Mouse (Mus musculus) E14TG2a.4 (cell line): ENCODE data around the gene Ankrd28.

Experiments
- H3K27me3 ChIP-seq: 2 replicates; pipeline ENCODE4 v1.6.1; 2014; ENCODE audit warnings: low read length, control low read depth; ENCODE audit not compliant: insufficient read depth
- H3K36me3 ChIP-seq: 2 replicates; pipeline ENCODE4 v1.6.1; 2014; ENCODE audit warnings: low read length, control low read depth; ENCODE audit not compliant: insufficient read depth
- H3K4me1 ChIP-seq: replicated peaks from 2 replicates; pipeline ENCODE4 v1.6.1; 2014; ENCODE audit warnings: low read depth, low read length, control low read depth
- H3K4me3 ChIP-seq: replicated peaks from 2 replicates; pipeline ENCODE4 v1.5.1; 2014; ENCODE audit warnings: mild to moderate bottlenecking, low read length
- H3K9me3 ChIP-seq: 2 replicates; pipeline ENCODE4 v1.6.1; 2014; ENCODE audit warnings: low read length, control low read depth
- CTCF ChIP-seq: conservative IDR thresholded peaks from 2 replicates; pipeline ENCODE4 v1.5.1; 2014; ENCODE audit warnings: low read length
- NANOG ChIP-seq: IDR thresholded peaks from 2 replicates; pipeline ENCODE4 v1.6.1; 2014; ENCODE audit warnings: borderline replicate concordance, low read length, mixed read lengths
- POU5F1 ChIP-seq: IDR thresholded peaks from 2 replicates; pipeline ENCODE4 v1.6.1; 2014; ENCODE audit warnings: low read length, borderline replicate concordance

Ankrd28 gene

DNA sequence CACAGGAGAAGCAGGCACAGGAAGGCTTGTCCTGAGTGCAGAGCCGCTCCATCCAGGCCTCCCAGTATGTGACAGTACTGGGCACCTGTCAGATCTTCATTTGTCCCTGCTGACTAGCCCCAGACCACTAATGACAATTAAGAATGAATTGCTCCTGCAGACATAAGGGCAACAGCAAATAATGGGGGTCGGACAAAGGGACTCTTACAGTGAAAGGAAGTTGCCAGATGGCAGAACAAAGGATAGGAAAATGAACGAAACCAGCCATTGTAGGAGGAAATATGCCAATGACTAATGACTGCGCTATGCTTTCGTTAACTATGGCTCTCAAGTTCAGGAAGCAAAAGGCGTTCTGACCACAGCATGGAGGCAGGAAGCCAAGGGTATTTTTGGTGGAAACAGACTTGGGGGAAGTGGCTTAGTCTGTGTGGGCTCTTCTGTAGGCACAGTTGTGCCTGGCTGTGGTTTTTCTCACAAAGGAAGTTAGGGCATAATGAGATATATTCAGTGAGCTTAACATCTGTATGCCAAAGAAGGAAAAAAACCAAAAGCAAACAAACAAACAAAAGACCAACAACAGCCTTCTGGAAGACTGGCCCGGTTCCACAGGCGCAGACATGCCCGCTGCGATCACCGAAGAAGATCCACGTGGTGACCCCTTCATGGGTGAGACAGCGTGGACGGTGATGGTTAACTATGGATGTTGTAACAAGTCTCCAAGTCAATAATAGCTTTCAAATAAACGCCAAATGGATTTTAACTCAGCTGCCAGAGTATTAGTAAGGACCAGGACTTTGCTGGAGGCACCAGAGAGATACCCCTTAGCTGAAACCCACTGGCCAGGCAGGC, 160.6 kb downstream of the Ankrd28 start:
- Histone ChIP-seq H3K27me3 (no peaks in the 10 kb centered on the region; the same call in 1 of the 2 replicates), H3K4me3 (peak overlapping the region; percentile 37; the same call in 1 of the 2 replicates), H3K9me3 (no peaks in the 10 kb centered on the region), H3K36me3 (0 out of 2 replicates have a peak, but pooled peaks cover 2% of the 10 kb centered on the region), H3K4me1 (peaks cover 63% of the 10 kb centered on the region)
- TF ChIP-seq POU5F1 = no peak
- TF ChIP-seq CTCF = no peak
- TF ChIP-seq NANOG = no peak

DNA sequence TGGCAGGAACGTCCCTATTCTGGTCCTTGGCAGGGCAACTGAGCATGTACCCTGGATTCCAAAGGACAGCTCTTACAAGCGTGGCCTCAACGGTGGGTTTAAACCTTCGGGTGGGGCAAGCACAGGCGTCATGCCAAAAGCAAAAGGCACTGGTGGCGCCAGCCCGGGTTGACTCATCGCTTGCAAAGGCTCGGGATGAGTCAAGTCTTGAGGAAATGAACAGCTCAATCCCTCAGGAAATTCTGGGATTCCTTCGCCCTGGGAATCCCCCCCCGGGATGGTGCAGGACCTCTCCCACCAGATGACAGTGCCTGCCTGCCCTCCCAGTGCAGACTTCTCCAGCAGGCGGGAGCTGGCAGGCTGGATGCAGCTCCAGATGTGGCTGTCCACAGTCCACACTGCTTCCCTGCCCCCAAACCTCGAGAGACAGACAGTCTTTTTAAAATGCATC, 161.3 kb downstream of the Ankrd28 start:
- TF ChIP-seq CTCF = no peak
- TF ChIP-seq NANOG = no peak
- TF ChIP-seq POU5F1 = no peak

DNA sequence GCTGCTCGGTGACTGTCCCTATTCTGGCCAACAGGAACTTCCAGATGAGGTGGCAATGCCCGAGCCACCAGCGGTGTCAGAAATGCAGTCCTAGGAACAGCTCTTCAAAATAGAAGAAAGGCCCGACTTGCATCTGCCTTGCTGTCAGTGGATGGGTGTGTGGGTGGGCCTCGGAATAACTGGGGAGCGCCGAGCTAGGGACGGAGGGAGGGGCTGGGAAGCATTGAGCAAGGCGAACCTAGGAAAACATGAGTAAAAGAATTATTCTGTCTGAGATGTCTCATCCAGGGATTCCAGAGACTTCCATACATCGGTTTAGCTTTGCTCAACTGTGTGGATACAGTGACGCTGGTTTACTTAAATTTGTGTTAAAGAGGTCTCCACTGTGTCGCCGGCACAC, 162.1 kb downstream of the Ankrd28 start:
- Histone ChIP-seq H3K27me3 (no peaks in the 10 kb centered on the region; the same call in 1 of the 2 replicates), H3K4me3 (peak overlapping the region; percentile 17; the same call in 1 of the 2 replicates), H3K4me1 (peaks cover 74% of the 10 kb centered on the region), H3K9me3 (no peaks in the 10 kb centered on the region), H3K36me3 (0 out of 2 replicates have a peak, but pooled peaks cover 2% of the 10 kb centered on the region)
- no peak for TF ChIP-seq NANOG
- no peak for TF ChIP-seq CTCF
- TF ChIP-seq POU5F1 = no peak

More for the DNA sequence above, 161.3 kb downstream of the Ankrd28 start:
- Histone ChIP-seq H3K4me3 (peak overlapping the region; percentile 37; the same call in 1 of the 2 replicates), H3K4me1 (peaks cover 67% of the 10 kb centered on the region), H3K9me3 (no peaks in the 10 kb centered on the region), H3K36me3 (0 out of 2 replicates have a peak, but pooled peaks cover 2% of the 10 kb centered on the region), H3K27me3 (no peaks in the 10 kb centered on the region; the same call in 1 of the 2 replicates)

GRCm38 (mm10) chr14:31667741-31668140, 162.7 kb downstream of the Ankrd28 start:
- Histone ChIP-seq H3K36me3 (0 out of 2 replicates have a peak, but pooled peaks cover 2% of the 10 kb centered on the region), H3K9me3 (no peaks in the 10 kb centered on the region), H3K4me3 (peak overlapping the region; percentile 17; the same call in 1 of the 2 replicates), H3K4me1 (peaks cover 80% of the 10 kb centered on the region), H3K27me3 (no peaks in the 10 kb centered on the region; the same call in 1 of the 2 replicates)
- TF ChIP-seq CTCF (no peak), POU5F1 (no peak), NANOG (no peak)

GRCm38 (mm10) chr14:31666931-31667705, 163.3 kb downstream of the Ankrd28 start:
- peaks cover 86% of the 10 kb centered on the region for H3K4me1 ChIP-seq
- H3K9me3 ChIP-seq = no peaks in the 10 kb centered on the region
- 0 out of 2 replicates have a peak, but pooled peaks cover 2% of the 10 kb centered on the region for H3K36me3 ChIP-seq
- H3K4me3 ChIP-seq = peak overlapping the region; percentile 17; the same call in 1 of the 2 replicates
- no peaks in the 10 kb centered on the region; the same call in 1 of the 2 replicates for H3K27me3 ChIP-seq
- TF ChIP-seq NANOG = no peak
- TF ChIP-seq CTCF = no peak
- no peak for TF ChIP-seq POU5F1

DNA sequence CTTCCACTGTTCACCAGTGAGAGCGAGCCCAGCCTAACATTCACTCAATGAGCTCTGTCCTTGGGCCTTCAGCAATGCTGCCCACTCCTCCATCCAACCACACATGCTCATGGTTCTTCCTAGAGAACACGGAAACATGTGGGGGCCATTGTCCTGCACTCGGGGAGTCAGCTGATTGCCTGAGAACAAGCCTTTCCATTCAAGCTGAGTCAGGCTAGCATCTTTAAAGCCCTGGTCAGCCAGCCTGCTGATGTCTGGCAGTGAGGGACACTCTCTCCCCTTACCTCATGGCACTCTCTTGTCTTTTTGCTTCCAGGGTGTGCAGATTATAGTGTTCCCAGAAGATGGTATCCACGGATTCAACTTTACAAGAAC, 164.9 kb downstream of the Ankrd28 start:
- Histone ChIP-seq H3K9me3 (no peaks in the 10 kb centered on the region), H3K27me3 (no peaks in the 10 kb centered on the region; the same call in 1 of the 2 replicates), H3K4me3 (no peak overlapping the region), H3K4me1 (peaks cover 86% of the 10 kb centered on the region), H3K36me3 (0 out of 2 replicates have a peak, but pooled peaks cover 2% of the 10 kb centered on the region)
- no peak for TF ChIP-seq CTCF
- no peak for TF ChIP-seq NANOG
- TF ChIP-seq POU5F1 = no peak

- no peak overlapping the region for H3K4me3 ChIP-seq
- H3K36me3 ChIP-seq = 0 out of 2 replicates have a peak, but pooled peaks cover 2% of the 10 kb centered on the region
- no peaks in the 10 kb centered on the region; the same call in 1 of the 2 replicates for H3K27me3 ChIP-seq
- peaks cover 84% of the 10 kb centered on the region for H3K4me1 ChIP-seq
- no peak for TF ChIP-seq CTCF
- no peak for TF ChIP-seq POU5F1
- TF ChIP-seq NANOG = no peak
- H3K9me3 ChIP-seq = no peaks in the 10 kb centered on the region
Observed at GRCm38 (mm10) chr14:31664903-31665565, 165.4 kb downstream of the Ankrd28 start.
